Mouse (Mus musculus) forebrain, embryonic 15.5 days (tissue): ENCODE data around the gene Slc22a23. TPM values are rescaled to one million over a fixed set of nuclear protein-coding genes. Genes with fewer than 3 reads are reported as not detected.

Experiments
- ATAC-seq: fragments of 200-750 bp; cut with Nextera tagmentation; replicated peaks from 2 replicates; pipeline ENCODE4 v1.8.0; 2017; ENCODE audit warnings: mild to moderate bottlenecking, moderate TSS enrichment, moderate library complexity
- H3K27ac ChIP-seq: fragments of 300-500 bp; sonication (generic); replicated peaks from 2 replicates; pipeline ENCODE4 v1.5.1; 2015; ENCODE audit warnings: mild to moderate bottlenecking, inconsistent platforms
- H3K27me3 ChIP-seq: fragments of 300-500 bp; sonication (generic); 2 replicates; pipeline ENCODE4 v1.6.1; 2015; ENCODE audit warnings: inconsistent platforms
- H3K36me3 ChIP-seq: fragments of 300-500 bp; sonication (generic); 2 replicates; pipeline ENCODE4 v1.6.1; 2015; ENCODE audit warnings: mild to moderate bottlenecking, inconsistent platforms
- H3K4me1 ChIP-seq: fragments of 300-500 bp; sonication (generic); 2 replicates; pipeline ENCODE4 v1.6.1; 2015; ENCODE audit warnings: inconsistent platforms
- H3K4me2 ChIP-seq: fragments of 300-500 bp; sonication (generic); replicated peaks from 2 replicates; pipeline ENCODE4 v1.6.1; 2015; ENCODE audit warnings: mild to moderate bottlenecking, inconsistent platforms
- H3K4me3 ChIP-seq: fragments of 300-500 bp; sonication (generic); 2 replicates; pipeline ENCODE4 v1.5.1; 2015; ENCODE audit warnings: mild to moderate bottlenecking, inconsistent platforms
- H3K9ac ChIP-seq: fragments of 300-500 bp; sonication (generic); replicated peaks from 2 replicates; pipeline ENCODE4 v1.6.1; 2015; ENCODE audit warnings: mild to moderate bottlenecking, inconsistent platforms
- H3K9me3 ChIP-seq: fragments of 300-500 bp; sonication (generic); 2 replicates; pipeline ENCODE4 v1.6.1; 2016; ENCODE audit warnings: inconsistent platforms
- WGBS: fragments of 180-500 bp; shearing (Covaris S2); methylation state at CpG from one replicate; pipeline ENCODE4 v1.1.7; 2015; ENCODE audit warnings: mixed read lengths; 5-methylcytosine and 5-hydroxymethylcytosine counted together
- polyA plus RNA-seq: library from polyadenylated mRNA; unstranded; fragments of >200 nt; fragmentation: Nextera tagmentation; extraction: Ambion mirVana; gene quantifications from 2 replicates; pipeline ENCODE4 v1.2.1, GENCODE M21; 2015

Slc22a23 gene
- polyA plus RNA-seq, 1 experiment from 2014 or later, result 11.3 TPM

GRCm38 (mm10) chr13:34149463-34150176, 195.4 kb downstream of the Slc22a23 start:
- H3K27me3 ChIP-seq, result no peaks in the 10 kb centered on the region
- peak overlapping the region; percentile 42 for H3K4me3 ChIP-seq
- 35% methylated on average over 5 of the region's 5 CpGs for WGBS
- peak overlapping the region; percentile 99 for H3K27ac ChIP-seq
- peak overlapping the region; percentile 77 for H3K9ac ChIP-seq
- H3K9me3 ChIP-seq, result no peaks in the 10 kb centered on the region
- no peak for ATAC-seq
- no peaks in the 10 kb centered on the region for H3K36me3 ChIP-seq
- H3K4me1 ChIP-seq, result peaks cover 50% of the 10 kb centered on the region
- peak overlapping the region; percentile 62 for H3K4me2 ChIP-seq

- peak overlapping the region; percentile 42 for H3K4me3 ChIP-seq
- H3K27ac ChIP-seq, result peak overlapping the region; percentile 99
- no peaks in the 10 kb centered on the region for H3K36me3 ChIP-seq
- peak overlapping the region; percentile 77 for H3K9ac ChIP-seq
- H3K9me3 ChIP-seq, result no peaks in the 10 kb centered on the region
- H3K27me3 ChIP-seq, result no peaks in the 10 kb centered on the region
- WGBS, result under 1% methylated on average over 23 of the region's 23 CpGs
- peaks cover 42% of the 10 kb centered on the region for H3K4me1 ChIP-seq
- H3K4me2 ChIP-seq, result peak overlapping the region; percentile 62
- ATAC-seq, result peak; percentile 86
Measured at GRCm38 (mm10) chr13:34148767-34149392, 196.1 kb downstream of the Slc22a23 start.

- Histone ChIP-seq H3K4me1 (peaks cover 35% of the 10 kb centered on the region), H3K9me3 (no peaks in the 10 kb centered on the region), H3K27ac (peak overlapping the region; percentile 99), H3K27me3 (no peaks in the 10 kb centered on the region), H3K9ac (peak overlapping the region; percentile 77; the same call in 1 of the 2 replicates), H3K4me3 (peak overlapping the region; percentile 42), H3K36me3 (no peaks in the 10 kb centered on the region), H3K4me2 (peak overlapping the region; percentile 62)
- WGBS, result 28% methylated on average over 3 of the region's 3 CpGs
- peak; percentile 9; the same call in 1 of the 2 replicates for ATAC-seq
Measured at GRCm38 (mm10) chr13:34148181-34148580, 196.8 kb downstream of the Slc22a23 start.

- WGBS, result 61% methylated on average over 3 of the region's 3 CpGs
Measured at GRCm38 (mm10) chr13:34146916-34147315, 198.1 kb downstream of the Slc22a23 start.

GRCm38 (mm10) chr13:34143389-34143788, 201.6 kb downstream of the Slc22a23 start:
- 75% methylated on average over 5 of the region's 5 CpGs for WGBS
- H3K27ac ChIP-seq, result no peak overlapping the region
- H3K36me3 ChIP-seq, result no peaks in the 10 kb centered on the region
- H3K4me2 ChIP-seq, result no peak overlapping the region
- no peak for ATAC-seq
- H3K9me3 ChIP-seq, result no peaks in the 10 kb centered on the region
- no peak overlapping the region for H3K4me3 ChIP-seq
- peaks cover 8% of the 10 kb centered on the region for H3K4me1 ChIP-seq
- H3K9ac ChIP-seq, result no peak overlapping the region
- H3K27me3 ChIP-seq, result no peaks in the 10 kb centered on the region

More at GRCm38 (mm10) chr13:34146916-34147315, 198.1 kb downstream of the Slc22a23 start:
- Histone ChIP-seq H3K4me2 (no peak overlapping the region), H3K4me1 (peaks cover 32% of the 10 kb centered on the region), H3K27ac (no peak overlapping the region), H3K36me3 (no peaks in the 10 kb centered on the region), H3K27me3 (no peaks in the 10 kb centered on the region), H3K4me3 (no peak overlapping the region), H3K9me3 (no peaks in the 10 kb centered on the region), H3K9ac (no peak overlapping the region)
- ATAC-seq, result no peak

- no peaks in the 10 kb centered on the region for H3K36me3 ChIP-seq
- H3K27me3 ChIP-seq, result no peaks in the 10 kb centered on the region
- peak overlapping the region; percentile 99 for H3K27ac ChIP-seq
- H3K9ac ChIP-seq, result peak overlapping the region; percentile 13; the same call in 1 of the 2 replicates
- no peak overlapping the region for H3K4me3 ChIP-seq
- H3K9me3 ChIP-seq, result no peaks in the 10 kb centered on the region
- H3K4me1 ChIP-seq, result peaks cover 43% of the 10 kb centered on the region
- 36% methylated on average over 7 of the region's 7 CpGs for WGBS
- H3K4me2 ChIP-seq, result 0 out of 2 replicates have a peak overlapping the region, but pooled peaks have one; percentile 5
- ATAC-seq, result peak; percentile 51
Measured at GRCm38 (mm10) chr13:34136605-34137004, 208.4 kb downstream of the Slc22a23 start.

GRCm38 (mm10) chr13:34134276-34134675, 210.7 kb downstream of the Slc22a23 start:
- no peak overlapping the region for H3K4me3 ChIP-seq
- no peak for ATAC-seq
- H3K36me3 ChIP-seq, result no peaks in the 10 kb centered on the region
- WGBS, result 10% methylated on average over 7 of the region's 7 CpGs
- H3K27ac ChIP-seq, result peak overlapping the region; percentile 99
- H3K9me3 ChIP-seq, result no peaks in the 10 kb centered on the region
- no peaks in the 10 kb centered on the region for H3K27me3 ChIP-seq
- H3K4me1 ChIP-seq, result peaks cover 45% of the 10 kb centered on the region
- H3K9ac ChIP-seq, result peak overlapping the region; percentile 33
- H3K4me2 ChIP-seq, result peak overlapping the region; percentile 70

GRCm38 (mm10) chr13:34133326-34134071, 211.5 kb downstream of the Slc22a23 start:
- under 1% methylated on average over 15 of the region's 15 CpGs for WGBS
- no peaks in the 10 kb centered on the region for H3K27me3 ChIP-seq

GRCm38 (mm10) chr13:34132875-34133274, 212.1 kb downstream of the Slc22a23 start:
- peak overlapping the region; percentile 82 for H3K4me3 ChIP-seq
- H3K27me3 ChIP-seq, result no peaks in the 10 kb centered on the region
- under 1% methylated on average over 6 of the region's 6 CpGs for WGBS
- H3K27ac ChIP-seq, result peak overlapping the region; percentile 99
- H3K36me3 ChIP-seq, result no peaks in the 10 kb centered on the region
- H3K4me1 ChIP-seq, result peaks cover 45% of the 10 kb centered on the region
- H3K9ac ChIP-seq, result peak overlapping the region; percentile 95
- ATAC-seq, result no peak
- peak overlapping the region; percentile 70 for H3K4me2 ChIP-seq
- no peaks in the 10 kb centered on the region for H3K9me3 ChIP-seq

More at GRCm38 (mm10) chr13:34133326-34134071, 211.5 kb downstream of the Slc22a23 start:
- Histone ChIP-seq H3K9ac (peak overlapping the region; percentile 95), H3K4me1 (peaks cover 45% of the 10 kb centered on the region), H3K4me2 (peak overlapping the region; percentile 70), H3K36me3 (no peaks in the 10 kb centered on the region), H3K4me3 (peak overlapping the region; percentile 82), H3K9me3 (no peaks in the 10 kb centered on the region), H3K27ac (peak overlapping the region; percentile 99)
- no peak for ATAC-seq

- H3K4me3 ChIP-seq, result peak overlapping the region; percentile 82
- no peaks in the 10 kb centered on the region for H3K36me3 ChIP-seq
- 2% methylated on average over 15 of the region's 15 CpGs for whole genome bisulfite sequencing
- H3K27ac ChIP-seq, result peak overlapping the region; percentile 99
- H3K4me2 ChIP-seq, result peak overlapping the region; percentile 70
- H3K27me3 ChIP-seq, result no peaks in the 10 kb centered on the region
- peak overlapping the region; percentile 95 for H3K9ac ChIP-seq
- ATAC-seq, result no peak
- no peaks in the 10 kb centered on the region for H3K9me3 ChIP-seq
- peaks cover 45% of the 10 kb centered on the region for H3K4me1 ChIP-seq
Measured at GRCm38 (mm10) chr13:34132299-34132698, 212.7 kb downstream of the Slc22a23 start.

GRCm38 (mm10) chr13:34131708-34132060, 213.3 kb downstream of the Slc22a23 start:
- peak overlapping the region; percentile 99 for H3K27ac ChIP-seq
- peak overlapping the region; percentile 82 for H3K4me3 ChIP-seq
- no peaks in the 10 kb centered on the region for H3K9me3 ChIP-seq
- peak; percentile 29 for ATAC-seq
- H3K9ac ChIP-seq, result peak overlapping the region; percentile 95
- no peaks in the 10 kb centered on the region for H3K27me3 ChIP-seq
- WGBS, result under 1% methylated on average over 10 of the region's 10 CpGs
- H3K4me2 ChIP-seq, result peak overlapping the region; percentile 70
- peaks cover 41% of the 10 kb centered on the region for H3K4me1 ChIP-seq
- H3K36me3 ChIP-seq, result peaks cover 2% of the 10 kb centered on the region
